Mouse (Mus musculus) urinary bladder, postnatal 14 days (tissue): ENCODE data around the gene Trpc4.

Source experiments
- DNase-seq: peaks from one replicate; pipeline ENCODE4 v3.0.0; 2021; ENCODE audit warnings: low spot score

Trpc4 gene

GRCm38 (mm10) chr3:54155639-54156315 is at the start of gene Trpc4:
TSS of gene Trpc4 (plus strand) at chr3:54156035.
- peak; percentile 4 for DNase-seq

DNA sequence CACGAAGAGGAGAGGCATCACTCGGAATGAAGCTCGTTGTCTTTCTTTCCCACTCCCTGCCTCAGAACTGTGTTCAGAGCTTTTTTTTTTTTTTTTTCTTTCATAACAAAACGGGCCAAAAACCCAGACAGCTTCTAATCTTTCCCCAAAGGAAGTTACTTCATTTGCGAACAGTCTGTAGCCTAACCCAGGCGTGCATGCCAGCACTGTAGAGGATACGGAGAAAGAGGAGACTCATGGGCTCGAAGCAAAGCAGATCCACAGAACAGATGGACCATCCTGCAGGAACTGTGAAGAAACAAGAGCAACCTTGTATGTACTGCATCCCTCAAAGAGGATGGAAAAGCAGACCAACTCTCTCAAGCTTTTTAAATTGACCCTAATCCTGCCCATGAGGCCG is 44.3 kb upstream of the Trpc4 start:
- no peak for DNase-seq

GRCm38 (mm10) chr3:54135376-54135775 is 20.5 kb upstream of the Trpc4 start:
- no peak for DNase-seq

DNA sequence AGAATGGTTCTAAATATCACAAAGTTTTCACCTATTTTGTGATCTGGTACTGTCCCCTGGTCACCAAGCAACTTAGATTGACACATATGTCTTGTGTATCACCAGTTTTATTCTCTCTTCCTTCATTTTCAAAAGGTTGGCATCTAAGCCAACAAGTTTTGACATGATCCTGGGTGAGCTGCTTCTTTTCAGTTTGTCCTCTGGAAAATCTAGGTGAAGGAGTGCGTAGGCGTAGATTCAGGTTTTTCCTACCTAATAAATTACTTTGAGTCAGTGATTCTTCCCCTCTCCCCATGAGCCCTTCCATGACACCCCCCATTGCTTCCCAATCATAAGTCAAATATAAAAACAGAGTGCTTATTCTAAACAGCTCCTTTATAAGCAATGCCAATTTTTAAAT is 14.5 kb upstream of the Trpc4 start:
- no peak for DNase-seq

DNA sequence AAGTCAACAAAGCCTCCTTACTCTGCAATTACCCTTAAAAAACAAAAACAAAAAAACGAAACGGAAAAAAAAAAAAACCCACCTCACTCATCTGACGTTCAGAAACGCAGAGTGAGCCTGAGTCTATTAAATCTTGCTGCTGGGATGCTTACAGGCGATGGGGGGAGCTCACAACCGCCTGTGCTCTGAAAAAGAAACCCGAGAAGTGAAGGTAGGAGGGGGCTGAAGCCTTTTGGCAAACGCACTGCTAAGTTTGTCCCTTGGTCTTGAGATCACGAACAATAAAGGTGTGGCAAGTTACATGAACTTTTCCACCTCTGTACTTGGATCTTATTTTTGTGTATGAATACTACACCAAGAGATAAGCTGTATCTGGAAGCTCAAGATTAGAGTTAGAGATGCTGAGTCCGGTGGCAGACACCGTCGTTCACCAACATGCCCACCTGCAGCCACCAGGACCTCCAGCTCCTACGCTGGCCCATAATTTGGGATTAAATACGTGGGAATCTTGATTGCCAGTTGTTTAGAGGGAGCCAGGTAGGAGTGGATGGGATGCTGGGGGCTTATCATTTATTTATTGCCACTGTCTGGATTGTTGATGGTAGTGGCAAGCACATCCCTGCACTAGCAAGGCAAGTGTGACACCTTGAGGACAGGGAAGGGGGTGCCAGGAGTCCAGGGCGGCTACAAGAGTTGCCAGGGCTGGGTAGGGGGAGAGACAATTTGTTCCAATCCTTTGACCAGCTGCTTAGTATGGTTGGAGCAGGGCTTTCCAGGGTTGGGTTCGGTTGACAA is 794 bp upstream of the Trpc4 start:
- peak; percentile 14 for DNase-seq

GRCm38 (mm10) chr3:54156316-54157000 is 623 bp downstream of the Trpc4 start:
- DNase-seq = no peak

DNA sequence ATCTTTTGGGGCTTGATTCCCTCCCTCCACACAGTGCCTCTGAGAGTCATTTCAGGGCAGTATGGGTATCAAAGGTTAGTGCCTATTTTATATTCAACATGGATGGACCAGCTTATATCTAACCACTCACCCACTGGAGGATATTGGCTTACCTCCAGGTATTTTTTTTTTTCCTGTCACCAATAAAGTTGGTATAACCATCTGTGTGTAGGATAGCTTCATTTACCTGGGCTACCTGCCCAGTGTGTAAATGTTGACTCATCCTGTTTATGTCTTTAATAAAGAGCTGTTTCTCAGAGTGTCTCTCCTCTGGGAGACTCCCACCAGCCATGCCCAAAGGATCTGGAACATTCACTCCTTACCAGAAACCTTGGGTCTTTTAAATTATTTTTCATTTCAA is 14.9 kb downstream of the Trpc4 start:
- DNase-seq = no peak

DNA sequence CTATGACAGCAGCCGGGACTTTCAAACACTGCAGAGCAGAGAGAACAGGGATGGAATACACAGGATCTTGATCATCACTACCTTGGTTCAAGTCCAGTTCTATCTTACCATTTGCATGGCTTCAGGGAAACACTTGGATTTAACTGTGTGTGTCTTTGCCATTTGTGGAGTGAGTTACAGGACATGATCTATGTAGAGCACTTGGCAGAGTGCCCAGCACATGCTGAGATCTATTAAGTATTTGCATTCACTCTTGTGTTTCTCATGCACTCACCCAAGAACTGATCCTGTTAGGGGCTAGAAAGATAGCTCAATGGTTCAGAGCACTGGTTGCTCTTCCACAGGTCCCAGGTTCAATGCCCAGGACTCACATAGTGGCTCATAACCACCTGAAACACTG is 21.5 kb downstream of the Trpc4 start:
- DNase-seq = no peak

GRCm38 (mm10) chr3:54190932-54191668 is 35.3 kb downstream of the Trpc4 start:
- DNase-seq = no peak

DNA sequence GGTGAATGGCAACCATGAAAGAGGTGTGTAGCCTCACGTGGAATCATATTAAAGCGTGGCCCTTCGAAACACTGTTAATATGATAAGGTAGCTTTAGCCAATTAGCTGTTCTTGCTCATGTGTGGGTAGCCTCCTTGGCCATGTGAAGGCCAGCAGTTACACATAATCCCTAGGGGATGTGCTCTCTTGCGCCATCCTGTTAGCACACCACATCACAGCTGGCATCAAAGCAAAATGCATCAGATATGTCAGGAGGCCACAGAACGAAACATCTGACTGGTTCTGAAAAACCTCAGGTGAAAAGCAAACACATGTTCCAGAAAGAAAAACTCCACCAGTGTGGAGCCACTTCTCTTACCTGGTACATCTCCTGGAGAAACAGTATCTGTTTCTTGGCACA is 45.4 kb downstream of the Trpc4 start:
- DNase-seq = no peak

DNA sequence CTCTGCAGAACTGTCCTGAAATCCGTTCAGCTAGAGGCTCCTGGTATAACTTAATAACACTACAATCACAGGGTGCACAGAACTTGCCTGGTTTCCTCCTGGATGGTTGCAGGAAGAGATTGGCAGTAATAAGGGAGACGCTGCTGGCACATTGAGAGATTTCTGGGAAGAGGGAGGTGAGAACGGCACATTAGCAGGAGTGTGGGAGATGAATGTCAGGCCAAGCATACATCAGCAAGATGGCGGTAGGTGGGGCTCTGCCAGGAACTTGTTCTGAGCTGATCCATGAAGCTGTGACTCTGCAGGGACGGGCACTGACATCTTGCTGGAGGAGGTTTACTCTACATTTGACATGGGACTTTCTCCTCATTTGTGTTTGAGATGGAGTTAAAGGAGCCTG is 48.6 kb downstream of the Trpc4 start:
- DNase-seq = no peak

DNA sequence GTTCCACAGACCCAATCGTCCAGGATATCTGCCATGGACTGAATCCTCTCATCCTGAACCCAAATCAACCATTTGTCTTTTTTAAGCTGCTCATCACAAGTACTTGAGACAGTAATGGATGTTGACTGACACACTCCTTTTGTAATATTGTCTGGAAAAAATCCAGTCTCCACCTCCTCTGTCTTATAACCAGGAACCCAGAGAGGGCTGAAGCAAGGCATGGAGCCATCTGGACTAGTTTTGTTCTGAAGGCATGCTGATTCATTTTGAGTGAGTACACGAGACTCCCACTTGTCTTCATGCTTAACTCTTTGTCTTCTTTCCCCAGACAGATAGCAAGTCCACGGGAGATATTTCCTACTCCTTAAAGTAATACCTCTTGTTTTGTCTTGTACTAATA is 54.3 kb downstream of the Trpc4 start:
- no peak for DNase-seq

DNA sequence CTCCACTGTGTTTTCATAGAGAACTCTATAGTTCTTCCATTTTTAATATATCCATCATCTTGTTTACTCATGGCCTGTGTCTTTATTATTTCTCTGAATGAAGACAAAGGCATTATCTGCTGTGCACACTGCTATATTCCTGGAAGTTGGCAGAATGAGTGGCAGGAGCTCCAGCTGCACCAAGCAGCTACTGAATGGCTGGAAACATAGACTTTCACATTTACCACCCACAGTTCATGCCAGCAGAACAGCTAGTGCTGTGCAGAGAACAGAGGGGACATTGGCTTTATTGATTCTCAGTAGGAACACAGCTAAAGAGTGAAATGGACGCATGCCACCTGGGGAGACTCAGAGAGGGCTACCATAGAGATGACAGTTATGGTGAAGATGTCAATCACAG is 55.6 kb downstream of the Trpc4 start:
- no peak for DNase-seq

GRCm38 (mm10) chr3:54222549-54222948 is 66.7 kb downstream of the Trpc4 start:
- DNase-seq = no peak

GRCm38 (mm10) chr3:54228463-54228862 is 72.6 kb downstream of the Trpc4 start:
- no peak for DNase-seq

- DNase-seq = peak; percentile 65
These were observed 83.1 kb downstream of the Trpc4 start for GRCm38 (mm10) chr3:54238891-54239290.

GRCm38 (mm10) chr3:54239426-54239825 is 83.6 kb downstream of the Trpc4 start:
- no peak for DNase-seq

- no peak for DNase-seq
These were observed 87.3 kb downstream of the Trpc4 start for GRCm38 (mm10) chr3:54243136-54243535.

DNA sequence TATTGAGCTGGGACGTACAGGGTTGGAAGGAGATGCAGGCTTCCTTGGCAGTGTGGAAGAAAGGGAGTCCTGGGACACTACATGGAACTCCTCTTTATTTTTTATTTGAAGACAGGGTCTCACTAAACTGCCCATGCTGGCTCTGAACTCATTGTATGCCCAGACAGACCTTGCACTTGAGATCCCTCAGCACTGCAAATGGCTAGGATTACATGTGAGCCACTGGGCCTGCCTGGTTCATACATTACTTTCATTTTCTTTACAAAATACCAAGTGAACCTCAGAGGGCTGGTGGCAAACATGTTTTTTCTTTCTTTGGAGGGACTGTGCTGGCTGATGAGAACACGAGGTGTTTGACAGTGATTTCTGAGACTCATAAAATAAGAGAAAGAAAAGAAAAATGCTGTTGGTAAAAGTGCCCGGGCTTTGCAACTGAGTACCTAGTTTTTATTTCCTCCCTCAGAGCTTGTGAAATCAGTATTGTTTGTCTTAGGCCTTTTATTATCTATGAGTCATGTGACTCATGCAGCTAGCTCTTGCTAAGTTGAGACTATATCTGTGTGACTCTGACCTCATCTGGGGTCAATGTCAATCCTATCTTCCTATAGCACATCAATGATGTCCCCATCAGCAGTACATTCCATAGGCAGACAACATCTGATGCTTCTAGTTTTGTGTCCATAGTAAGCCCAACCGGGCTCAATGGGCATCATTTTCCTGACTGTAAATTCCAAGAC is 89.1 kb downstream of the Trpc4 start:
- no peak for DNase-seq

DNA sequence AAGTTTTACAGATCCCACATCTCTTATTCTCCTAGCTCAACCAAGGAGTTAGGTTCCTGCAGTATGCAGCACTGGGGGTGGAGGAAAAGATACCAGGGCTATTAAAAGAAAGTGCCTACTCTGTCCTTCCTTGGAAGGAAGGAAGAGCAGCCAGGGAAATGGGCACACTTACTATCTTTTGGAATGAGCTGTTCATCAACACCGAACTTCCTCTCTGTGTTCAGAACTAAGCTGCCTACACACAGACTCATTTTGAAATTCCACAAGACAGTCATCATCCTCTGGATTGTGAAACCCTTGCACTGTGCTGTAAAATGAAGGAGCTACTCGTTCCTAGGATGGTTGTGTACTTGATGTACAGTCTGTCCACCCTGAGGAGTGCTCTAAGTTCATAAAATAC is 90.6 kb downstream of the Trpc4 start:
- DNase-seq = no peak

DNA sequence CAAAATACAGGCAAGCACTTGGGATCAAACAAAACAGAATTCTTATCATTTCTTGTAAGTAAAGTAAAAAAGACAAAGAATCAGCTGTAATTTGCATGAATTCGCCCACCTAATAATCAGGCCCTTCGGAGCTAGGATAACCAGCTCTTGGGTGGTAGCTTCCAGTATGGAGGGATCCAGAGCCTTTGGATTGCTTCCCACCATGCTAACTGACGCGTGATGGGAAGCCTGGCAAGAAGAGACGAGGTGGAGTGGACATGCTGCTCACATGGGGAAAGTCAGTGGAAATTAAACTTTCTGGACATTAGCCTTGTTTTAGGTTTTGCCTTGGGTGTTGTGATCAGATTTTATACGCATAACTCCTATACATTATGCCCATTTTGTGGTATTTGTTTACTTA is 93.5 kb downstream of the Trpc4 start:
- no peak for DNase-seq

DNA sequence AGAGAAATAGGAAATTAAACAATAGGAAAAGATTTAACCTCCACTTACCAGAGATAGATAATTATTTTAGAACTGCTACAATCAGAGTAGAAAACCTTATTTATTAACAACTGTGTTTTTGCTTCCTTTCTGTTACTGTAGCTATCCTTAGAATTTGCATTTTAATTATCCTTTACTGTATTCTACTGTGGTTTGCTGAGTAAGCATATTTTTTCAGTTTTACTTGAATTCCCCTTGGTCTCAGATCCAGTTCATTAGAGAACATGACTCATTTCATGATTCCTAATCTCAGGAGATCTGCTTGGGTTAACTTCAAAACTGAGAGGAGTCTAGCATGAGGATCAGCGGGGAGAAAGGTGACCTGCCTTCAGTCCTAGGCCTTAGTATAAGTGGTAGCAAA is 111.1 kb downstream of the Trpc4 start:
- no peak for DNase-seq
